Mouse (Mus musculus) left cerebral cortex, postnatal 4 days (tissue): Measurements from ENCODE around the gene Vnn1. TPM values are rescaled to one million over a fixed set of nuclear protein-coding genes. Genes with fewer than 3 reads are reported as not detected.

Experiments used
- total RNA-seq, 2 experiments: library from RNA; stranded (reverse); gene quantifications; 2 replicates each; pipeline ENCODE4 v1.2.3; 2021

Gene Vnn1
- total RNA-seq, 2 experiments from 2014 or later = 0.32 to 0.38 TPM

Other genes starting within 250 kb of the Vnn1 start
- gene Rps12, start 107.4 kb upstream of the Vnn1 start, total RNA-seq = 100 to 1,000 TPM; 369 TPM
- gene Slc18b1, start 97.7 kb upstream of the Vnn1 start, total RNA-seq = 10 to 100 TPM; 23.4 to 26.9 TPM
- gene Vnn3, start 43.2 kb upstream of the Vnn1 start, total RNA-seq = under 1 TPM in 1 of 2 experiments, not detected in 1; 0.20 TPM
- not detected for gene Taar1, start 25.7 kb downstream of the Vnn1 start, total RNA-seq
- gene Taar2, start 43.9 kb downstream of the Vnn1 start, total RNA-seq = not detected
- not detected for gene Taar3, start 54.9 kb downstream of the Vnn1 start, total RNA-seq
- not detected for gene Taar4, start 65.8 kb downstream of the Vnn1 start, total RNA-seq
- not detected for gene Taar5, start 76.0 kb downstream of the Vnn1 start, total RNA-seq
- gene Taar6, start 91.0 kb downstream of the Vnn1 start, total RNA-seq = not detected
- not detected for gene Taar7a, start 98.8 kb downstream of the Vnn1 start, total RNA-seq
- not detected for gene Taar7b, start 105.3 kb downstream of the Vnn1 start, total RNA-seq
- not detected for gene Taar7d, start 132.5 kb downstream of the Vnn1 start, total RNA-seq
- gene Taar7e, start 142.9 kb downstream of the Vnn1 start, total RNA-seq = not detected
- not detected for gene Taar7f, start 154.8 kb downstream of the Vnn1 start, total RNA-seq
- gene Taar8a, start 181.8 kb downstream of the Vnn1 start, total RNA-seq = not detected
- not detected for gene Taar8b, start 197.6 kb downstream of the Vnn1 start, total RNA-seq
- gene Taar8c, start 207.2 kb downstream of the Vnn1 start, total RNA-seq = not detected
- gene Taar9, start 214.8 kb downstream of the Vnn1 start, total RNA-seq = not detected